Mouse (Mus musculus) heart, postnatal 0 days (tissue): ENCODE data around the gene Dapk3.

Experiments used
- CTCF ChIP-seq: IDR thresholded peaks from 2 replicates; pipeline ENCODE4 v1.5.1; 2016; ENCODE audit warnings: antibody characterized with exemption, control low read depth, low read depth
- EP300 ChIP-seq: IDR thresholded peaks from 2 replicates; pipeline ENCODE4 v1.6.1; 2016; ENCODE audit warnings: antibody characterized with exemption, low read depth

GRCm38 (mm10) chr10:81233226-81233585, 50.4 kb downstream of the Dapk3 start:
- TF ChIP-seq CTCF (no peak), EP300 (no peak)
